Mouse (Mus musculus): ENCODE results near the gene Hdac1. TPM values are rescaled to one million over a fixed set of nuclear protein-coding genes. Genes with fewer than 3 reads are reported as not detected.

The Hdac1 gene
- polyA plus RNA-seq, 1 experiment, result 96.7 TPM

GRCm38 (mm10) chr4:129508834-129509600 is 33.5 kb downstream of the Hdac1 start:
- H3K36me3 ChIP-seq (ENCODE audit: control insufficient read depth, insufficient read depth), result no peaks in the 10 kb centered on the region
- no peaks in the 10 kb centered on the region for H3K79me3 ChIP-seq (ENCODE audit: low read depth)
- H3K79me2 ChIP-seq (ENCODE audit: control insufficient read depth, insufficient read depth), result peaks cover 4% of the 10 kb centered on the region
- H3ac ChIP-seq (ENCODE audit: control insufficient read depth, insufficient read length, low read depth), result no peak overlapping the region
- H3K27me3 ChIP-seq (ENCODE audit: control insufficient read depth, insufficient read depth, insufficient read length), result no peaks in the 10 kb centered on the region
- no peak for TF ChIP-seq MAX (IDR thresholded peaks at IDR 0.05)
- no peak for TF ChIP-seq FOSL1 (IDR thresholded peaks at IDR 0.05; ENCODE audit: insufficient read depth, low read length, poor library complexity, severe bottlenecking)
- no peak for TF ChIP-seq USF1 (IDR thresholded peaks at IDR 0.05; ENCODE audit: low read depth)
- no peak for TF ChIP-seq CTCF (IDR thresholded peaks at IDR 0.05; ENCODE audit: control insufficient read depth, insufficient read depth, insufficient read length)
- TF ChIP-seq MYOG (IDR thresholded peaks at IDR 0.05; ENCODE audit: control insufficient read depth, extremely low read depth, insufficient read length), result no peak
- no peak for TF ChIP-seq MYOD1 (IDR thresholded peaks at IDR 0.05; ENCODE audit: control insufficient read depth, insufficient read length, low read depth)
- no peak for TF ChIP-seq CEBPB (IDR thresholded peaks at IDR 0.05; ENCODE audit: low read depth)
- no peak overlapping the region for H3K4me3 ChIP-seq (ENCODE audit: insufficient read depth, poor library complexity, severe bottlenecking)

- Histone ChIP-seq H3K27me3 (ENCODE audit: control insufficient read depth, insufficient read depth, insufficient read length) (no peaks in the 10 kb centered on the region), H3K4me3 (ENCODE audit: insufficient read depth, poor library complexity, severe bottlenecking) (no peak overlapping the region), H3ac (ENCODE audit: control insufficient read depth, insufficient read length, low read depth) (no peak overlapping the region), H3K79me3 (ENCODE audit: low read depth) (no peaks in the 10 kb centered on the region), H3K79me2 (ENCODE audit: control insufficient read depth, insufficient read depth) (no peaks in the 10 kb centered on the region), H3K36me3 (ENCODE audit: control insufficient read depth, insufficient read depth) (no peaks in the 10 kb centered on the region)
- TF ChIP-seq MYOG (IDR thresholded peaks at IDR 0.05; ENCODE audit: control insufficient read depth, extremely low read depth, insufficient read length), result no peak
- TF ChIP-seq CEBPB (IDR thresholded peaks at IDR 0.05; ENCODE audit: low read depth), result no peak
- no peak for TF ChIP-seq MYOD1 (IDR thresholded peaks at IDR 0.05; ENCODE audit: control insufficient read depth, insufficient read length, low read depth)
- TF ChIP-seq USF1 (IDR thresholded peaks at IDR 0.05; ENCODE audit: low read depth), result no peak
- TF ChIP-seq FOSL1 (IDR thresholded peaks at IDR 0.05; ENCODE audit: insufficient read depth, low read length, poor library complexity, severe bottlenecking), result no peak
- TF ChIP-seq MAX (IDR thresholded peaks at IDR 0.05), result no peak
- no peak for TF ChIP-seq CTCF (IDR thresholded peaks at IDR 0.05; ENCODE audit: control insufficient read depth, insufficient read depth, insufficient read length)
Measured at GRCm38 (mm10) chr4:129508237-129508515, 34.3 kb downstream of the Hdac1 start.

DNA sequence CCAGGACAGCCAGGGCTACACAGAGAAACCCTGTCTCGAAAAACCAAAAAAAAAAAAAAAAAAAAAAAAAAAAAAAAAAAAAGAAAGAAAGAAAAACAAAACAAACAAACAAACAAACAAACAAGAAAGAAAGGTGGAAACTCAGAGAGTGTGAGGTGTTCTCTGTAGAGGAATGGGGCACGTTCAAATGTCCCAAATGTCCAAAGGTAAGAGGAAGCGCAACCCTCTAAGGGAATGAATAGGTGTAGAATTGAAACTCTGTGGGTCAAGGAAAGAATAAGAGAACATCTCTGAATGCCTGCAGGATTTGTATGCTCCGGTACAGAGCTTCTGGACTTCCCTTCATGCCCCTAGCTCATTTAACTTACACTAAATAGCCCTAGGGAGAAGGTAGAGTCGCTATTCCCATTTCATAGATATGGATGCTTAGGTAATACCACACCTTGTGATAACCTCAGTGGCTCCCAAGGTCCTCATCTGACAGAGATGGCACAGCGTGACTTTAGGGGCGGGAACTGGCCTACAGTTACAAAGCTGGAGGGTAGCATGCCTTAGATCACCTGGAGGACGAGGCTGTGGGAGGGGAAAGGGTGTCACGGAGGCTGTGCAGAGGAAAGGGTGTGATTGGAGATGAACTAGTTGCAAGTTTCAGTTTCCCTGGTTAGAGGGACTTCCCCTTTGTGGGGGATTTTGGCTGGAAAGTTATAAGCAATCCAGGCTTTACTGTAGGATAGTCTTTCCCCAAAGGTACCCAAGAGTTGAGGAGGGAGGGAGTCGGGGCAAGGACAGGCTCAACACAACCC is 34.9 kb downstream of the Hdac1 start:
- no peaks in the 10 kb centered on the region for H3K79me2 ChIP-seq (ENCODE audit: control insufficient read depth, insufficient read depth)
- H3K4me3 ChIP-seq (ENCODE audit: insufficient read depth, poor library complexity, severe bottlenecking), result no peak overlapping the region
- H3ac ChIP-seq (ENCODE audit: control insufficient read depth, insufficient read length, low read depth), result no peak overlapping the region
- H3K27me3 ChIP-seq (ENCODE audit: control insufficient read depth, insufficient read depth, insufficient read length), result no peaks in the 10 kb centered on the region
- H3K36me3 ChIP-seq (ENCODE audit: control insufficient read depth, insufficient read depth), result no peaks in the 10 kb centered on the region
- H3K79me3 ChIP-seq (ENCODE audit: low read depth), result no peaks in the 10 kb centered on the region
- no peak for TF ChIP-seq MYOG (IDR thresholded peaks at IDR 0.05; ENCODE audit: control insufficient read depth, extremely low read depth, insufficient read length)
- TF ChIP-seq USF1 (IDR thresholded peaks at IDR 0.05; ENCODE audit: low read depth), result no peak

- Histone ChIP-seq H3ac (ENCODE audit: control insufficient read depth, insufficient read length, low read depth) (no peak overlapping the region), H3K79me3 (ENCODE audit: low read depth) (no peaks in the 10 kb centered on the region), H3K4me3 (ENCODE audit: insufficient read depth, poor library complexity, severe bottlenecking) (no peak overlapping the region), H3K27me3 (ENCODE audit: control insufficient read depth, insufficient read depth, insufficient read length) (no peaks in the 10 kb centered on the region), H3K36me3 (ENCODE audit: control insufficient read depth, insufficient read depth) (no peaks in the 10 kb centered on the region), H3K79me2 (ENCODE audit: control insufficient read depth, insufficient read depth) (no peaks in the 10 kb centered on the region)
- no peak for TF ChIP-seq MYOG (IDR thresholded peaks at IDR 0.05; ENCODE audit: control insufficient read depth, extremely low read depth, insufficient read length)
- TF ChIP-seq CEBPB (IDR thresholded peaks at IDR 0.05; ENCODE audit: low read depth), result no peak
- no peak for TF ChIP-seq MAX (IDR thresholded peaks at IDR 0.05)
- TF ChIP-seq USF1 (IDR thresholded peaks at IDR 0.05; ENCODE audit: low read depth), result no peak
- no peak for TF ChIP-seq MYOD1 (IDR thresholded peaks at IDR 0.05; ENCODE audit: control insufficient read depth, insufficient read length, low read depth)
Measured at GRCm38 (mm10) chr4:129505511-129505910, 37.0 kb downstream of the Hdac1 start.

- H3K79me2 ChIP-seq (ENCODE audit: control insufficient read depth, insufficient read depth), result no peaks in the 10 kb centered on the region
- H3K79me3 ChIP-seq (ENCODE audit: low read depth), result no peaks in the 10 kb centered on the region
- H3K4me3 ChIP-seq (ENCODE audit: insufficient read depth, poor library complexity, severe bottlenecking), result no peak overlapping the region
- TF ChIP-seq FOSL1 (IDR thresholded peaks at IDR 0.05; ENCODE audit: insufficient read depth, low read length, poor library complexity, severe bottlenecking) (no peak), MYOG (IDR thresholded peaks at IDR 0.05; ENCODE audit: control insufficient read depth, extremely low read depth, insufficient read length) (no peak), MYOD1 (IDR thresholded peaks at IDR 0.05; ENCODE audit: control insufficient read depth, insufficient read length, low read depth) (no peak), CTCF (IDR thresholded peaks at IDR 0.05; ENCODE audit: control insufficient read depth, insufficient read depth, insufficient read length) (no peak), CEBPB (IDR thresholded peaks at IDR 0.05; ENCODE audit: low read depth) (no peak), MAX (IDR thresholded peaks at IDR 0.05) (no peak), USF1 (IDR thresholded peaks at IDR 0.05; ENCODE audit: low read depth) (no peak)
- H3K36me3 ChIP-seq (ENCODE audit: control insufficient read depth, insufficient read depth), result no peaks in the 10 kb centered on the region
- H3K27me3 ChIP-seq (ENCODE audit: control insufficient read depth, insufficient read depth, insufficient read length), result peaks cover 1% of the 10 kb centered on the region
- H3ac ChIP-seq (ENCODE audit: control insufficient read depth, insufficient read length, low read depth), result no peak overlapping the region
Measured at GRCm38 (mm10) chr4:129502901-129503444, 39.5 kb downstream of the Hdac1 start.
